Mouse (Mus musculus) heart, postnatal 14 days (tissue): ENCODE measurements at regions not wholly inside any gene's neighbourhood (a gene's known extent, or its start where the extent isn't known, plus 50 kb on each side); places are given as distances from the start of the nearest gene placed in this dataset.
"Not testable (repeated sequence)": the region's sequence is repeated elsewhere in the genome, so short reads cannot be mapped to it uniquely, and the experiment has no call there.

Experiments
- DNase-seq, 2 experiments: peaks; one replicate each; pipeline ENCODE4 v3.0.0; 2021 to 2022
- intact Hi-C: fragments of 180-260 bp; cut with DNase I; formaldehyde crosslinking; loops from one replicate; pipeline ENCODE4 v1.15.1; 2025

DNA sequence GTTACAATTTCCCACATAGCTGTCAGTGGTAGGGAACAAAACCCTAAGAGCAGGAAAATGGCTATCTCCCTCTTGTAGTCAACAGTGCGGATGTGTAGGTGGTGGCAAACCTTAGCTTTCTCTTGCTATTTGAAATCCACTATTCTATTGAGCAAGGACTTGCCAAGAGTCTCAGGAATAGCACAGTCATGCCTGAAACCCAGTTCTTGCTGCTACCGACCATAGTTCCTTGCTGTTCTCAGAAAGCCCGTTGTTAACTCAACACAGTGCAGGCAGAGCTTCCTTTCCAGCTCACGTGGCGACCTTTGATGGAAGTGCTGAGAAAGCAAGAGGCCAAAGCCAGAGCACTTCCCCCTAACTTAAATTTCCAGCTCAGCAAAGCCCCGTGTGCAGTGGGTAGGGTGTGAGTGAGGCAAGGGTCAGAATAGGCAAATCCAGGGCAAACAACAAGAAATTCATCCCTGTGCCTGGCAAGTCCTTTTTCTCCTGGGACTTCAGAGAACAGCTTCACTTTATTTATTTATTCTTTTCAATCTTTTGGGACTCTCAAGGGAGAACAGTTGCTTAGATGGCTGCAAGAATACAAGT lies 131.9 kb downstream of the Snx18 start:
- no peak for DNase-seq
- intact Hi-C loops, result loop anchor here (5.0 kb wide), 1 partner anchor 64 kb away; no protein-coding TSS in a partner anchor

DNA sequence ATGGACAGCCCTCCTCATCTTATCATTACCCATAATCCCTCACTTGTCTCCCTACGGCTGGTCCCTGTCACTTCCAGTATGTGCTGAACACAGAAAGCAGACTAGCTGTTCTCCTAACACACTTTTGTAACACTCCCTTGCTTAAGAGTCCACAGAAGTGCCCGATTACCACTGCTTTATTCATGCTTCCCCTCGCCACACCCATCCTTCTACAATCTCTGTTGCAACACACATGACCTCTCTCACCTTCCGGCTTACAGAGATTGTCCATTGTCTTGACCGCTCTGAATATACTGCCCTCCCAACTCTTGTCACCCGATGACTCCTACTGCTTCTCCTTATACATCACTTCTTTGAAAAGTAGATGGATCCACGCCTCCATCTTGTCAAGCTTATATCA lies 132.9 kb downstream of the Snx18 start:
- intact Hi-C loops, result loop anchor here (5.0 kb wide), 1 partner anchor 63 kb away; no protein-coding TSS in a partner anchor
- DNase-seq, result no peak

DNA sequence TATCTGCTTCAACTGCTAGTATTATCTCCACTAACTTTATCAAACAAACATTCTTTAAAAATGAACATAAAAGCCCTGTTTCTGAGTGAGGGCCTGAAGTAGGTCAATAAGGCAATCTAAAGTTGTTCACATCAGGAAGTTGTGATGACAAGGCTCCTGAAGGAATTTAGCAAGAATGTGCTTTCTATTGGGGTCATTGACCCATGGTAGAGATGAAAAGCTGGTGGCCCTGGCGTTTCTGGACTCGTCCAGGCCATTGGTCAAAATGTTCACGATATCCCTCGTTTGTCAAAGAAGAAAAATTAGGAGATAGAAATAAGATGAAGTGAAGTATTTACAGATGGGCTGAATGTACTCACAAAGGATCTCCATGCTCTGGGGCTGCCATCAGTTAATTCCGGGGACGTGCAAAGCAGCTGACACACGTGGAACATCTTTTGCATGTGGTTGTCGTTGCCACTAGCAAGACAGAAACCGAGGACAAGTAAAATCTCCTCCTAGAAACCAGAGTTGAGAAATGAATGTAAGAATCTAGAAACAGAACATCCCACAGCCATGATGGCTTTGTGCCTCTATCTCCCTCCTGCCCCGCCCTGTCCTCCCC lies 134.1 kb downstream of the Snx18 start:
- intact Hi-C loops, result no loop called here
- no peak for DNase-seq

DNA sequence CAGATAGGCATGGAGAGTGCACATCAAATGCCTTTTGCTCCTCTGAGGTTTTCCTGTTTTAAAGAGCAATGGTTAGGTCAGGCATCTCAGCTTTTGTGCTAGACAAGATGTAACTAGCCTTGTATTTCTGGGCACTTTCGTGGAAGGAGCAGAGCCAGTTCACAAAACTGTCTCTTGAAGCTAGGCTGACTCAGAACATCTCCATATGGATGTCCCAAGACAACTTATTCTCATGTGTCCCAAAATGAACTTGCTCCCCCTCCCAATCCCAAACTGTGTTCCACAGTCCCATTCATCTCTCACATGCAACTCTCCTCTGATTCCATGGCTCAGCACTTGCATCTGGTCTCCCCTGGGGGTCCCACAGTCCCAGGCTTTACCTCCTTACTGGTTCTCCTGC lies 135.5 kb downstream of the Snx18 start:
- intact Hi-C loops, result no loop called here
- DNase-seq, result no peak

DNA sequence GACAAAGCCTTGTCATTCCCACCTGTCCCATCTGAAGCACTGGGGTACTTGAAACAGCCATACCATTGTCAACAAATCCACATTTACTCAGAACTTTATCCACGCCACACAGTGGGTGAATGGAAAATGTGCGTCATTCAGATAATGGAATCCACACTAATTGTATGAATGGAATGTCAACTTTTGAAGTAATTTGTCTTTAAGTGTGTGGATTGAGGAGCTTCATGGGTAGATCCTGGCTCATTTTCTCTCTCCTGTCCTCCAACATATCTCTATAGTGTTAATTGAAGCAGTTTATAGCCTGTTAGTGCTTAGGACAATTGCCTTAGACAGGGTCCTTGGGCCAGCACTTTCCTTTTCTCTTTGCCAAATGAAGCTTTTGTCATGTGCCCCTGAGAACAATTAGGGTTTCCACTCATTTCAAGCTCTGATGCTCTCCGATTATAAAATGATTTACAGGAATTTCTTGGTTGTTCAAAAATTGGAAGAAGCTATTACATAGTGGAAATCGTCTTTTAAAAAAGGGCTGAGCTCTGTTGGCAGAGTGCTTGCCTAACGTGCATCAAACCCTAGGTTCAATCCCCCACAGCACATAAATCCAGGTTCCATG lies 140.4 kb downstream of the Snx18 start:
- intact Hi-C loops, result no loop called here
- DNase-seq, result no peak

DNA sequence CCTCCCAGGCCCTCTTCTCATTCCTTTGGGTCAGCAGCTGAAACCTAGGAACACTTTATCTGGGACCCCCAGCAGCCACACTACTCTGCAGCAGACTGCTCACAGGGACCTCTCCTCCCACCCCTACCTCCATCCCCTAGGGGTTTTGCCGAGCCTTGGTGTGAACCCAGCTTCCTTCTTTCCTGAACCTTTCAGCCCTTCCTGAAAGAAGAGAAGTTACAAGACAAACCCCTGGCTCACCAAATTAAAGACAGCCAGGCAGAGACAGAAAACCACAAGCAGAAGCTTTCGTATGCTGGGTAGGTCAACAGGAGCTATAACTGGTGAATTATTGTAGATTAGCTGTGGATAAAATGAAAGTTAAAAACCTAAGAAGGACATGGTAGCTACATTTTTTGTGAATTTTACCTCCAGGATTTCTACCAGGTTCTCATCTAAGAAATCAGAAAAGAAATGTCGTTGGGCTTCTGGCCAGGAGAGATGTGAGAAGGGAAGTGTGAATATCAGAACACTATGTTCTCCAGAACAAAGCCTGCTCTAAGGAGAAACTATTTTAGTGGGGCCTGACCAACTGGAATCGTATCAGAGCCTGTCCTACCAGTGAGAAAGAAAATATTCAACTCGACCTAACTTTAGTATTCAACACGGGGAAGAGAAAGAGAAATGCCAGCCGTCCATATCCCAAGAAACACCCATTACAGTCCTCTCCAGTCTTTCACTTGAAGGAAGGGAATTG lies 147.4 kb downstream of the Snx18 start:
- intact Hi-C loops, result no loop called here
- DNase-seq, result no peak

DNA sequence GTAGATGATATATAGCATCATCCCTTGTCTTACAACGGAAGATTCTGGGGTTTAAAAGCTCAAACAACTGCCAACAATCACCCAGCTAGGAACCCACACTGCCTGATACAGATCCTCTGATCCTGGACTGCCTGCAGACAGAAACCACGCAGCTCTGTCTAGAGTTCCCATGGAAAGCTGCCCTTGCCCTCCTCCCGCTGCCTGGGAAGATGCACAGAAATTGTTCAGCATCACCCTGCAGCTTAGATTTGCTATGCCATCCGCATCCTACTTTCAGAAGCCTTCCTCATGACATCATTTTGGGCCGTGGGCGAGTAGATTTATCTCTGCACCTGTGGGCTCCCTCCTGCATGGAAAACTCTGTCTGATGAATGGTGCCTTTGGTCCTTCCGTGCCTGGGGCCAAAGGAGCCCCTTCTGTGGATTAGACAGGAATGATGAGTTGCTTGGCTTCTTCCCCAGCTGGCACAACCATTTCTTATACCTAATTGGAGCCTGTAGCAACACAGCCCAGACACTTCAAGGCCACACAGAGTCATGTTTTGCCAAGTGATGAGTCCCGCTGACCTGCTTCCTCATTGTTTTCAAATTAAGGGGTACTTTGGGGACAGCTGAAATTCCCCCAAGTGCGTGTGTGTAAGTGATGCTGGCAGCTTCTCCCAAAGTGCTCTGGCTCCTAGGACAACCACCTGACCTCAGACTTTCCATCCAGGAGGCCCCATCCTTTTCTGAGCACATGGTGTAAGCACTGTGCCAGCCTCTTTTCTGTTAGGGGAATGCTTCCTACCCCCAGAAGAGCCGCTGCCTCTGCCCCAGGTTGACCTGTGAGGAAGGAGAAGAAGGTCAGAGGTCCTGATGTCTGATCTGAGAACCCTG lies 153.9 kb downstream of the Snx18 start:
- no peak for DNase-seq
- intact Hi-C loops, result no loop called here

DNA sequence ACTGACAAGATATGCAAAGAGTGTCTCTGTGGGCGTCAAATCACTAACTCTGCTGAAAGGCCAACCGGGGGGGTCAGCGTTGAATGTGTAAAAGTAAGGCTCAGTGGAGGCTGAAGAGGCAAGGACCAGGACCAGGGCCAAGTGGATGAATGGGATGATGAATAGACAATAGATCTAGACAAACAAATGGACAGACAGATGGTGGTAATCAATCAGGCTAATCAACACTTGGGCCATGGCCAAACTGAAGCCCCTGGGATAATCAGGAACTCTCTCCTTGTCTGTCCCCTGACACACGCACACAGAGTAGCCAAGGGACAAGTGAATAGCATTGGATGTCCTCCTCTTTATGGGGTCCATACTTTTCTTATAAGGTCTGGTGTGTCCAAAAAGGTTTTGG lies 154.9 kb downstream of the Snx18 start:
- intact Hi-C loops, result no loop called here
- no peak for DNase-seq

DNA sequence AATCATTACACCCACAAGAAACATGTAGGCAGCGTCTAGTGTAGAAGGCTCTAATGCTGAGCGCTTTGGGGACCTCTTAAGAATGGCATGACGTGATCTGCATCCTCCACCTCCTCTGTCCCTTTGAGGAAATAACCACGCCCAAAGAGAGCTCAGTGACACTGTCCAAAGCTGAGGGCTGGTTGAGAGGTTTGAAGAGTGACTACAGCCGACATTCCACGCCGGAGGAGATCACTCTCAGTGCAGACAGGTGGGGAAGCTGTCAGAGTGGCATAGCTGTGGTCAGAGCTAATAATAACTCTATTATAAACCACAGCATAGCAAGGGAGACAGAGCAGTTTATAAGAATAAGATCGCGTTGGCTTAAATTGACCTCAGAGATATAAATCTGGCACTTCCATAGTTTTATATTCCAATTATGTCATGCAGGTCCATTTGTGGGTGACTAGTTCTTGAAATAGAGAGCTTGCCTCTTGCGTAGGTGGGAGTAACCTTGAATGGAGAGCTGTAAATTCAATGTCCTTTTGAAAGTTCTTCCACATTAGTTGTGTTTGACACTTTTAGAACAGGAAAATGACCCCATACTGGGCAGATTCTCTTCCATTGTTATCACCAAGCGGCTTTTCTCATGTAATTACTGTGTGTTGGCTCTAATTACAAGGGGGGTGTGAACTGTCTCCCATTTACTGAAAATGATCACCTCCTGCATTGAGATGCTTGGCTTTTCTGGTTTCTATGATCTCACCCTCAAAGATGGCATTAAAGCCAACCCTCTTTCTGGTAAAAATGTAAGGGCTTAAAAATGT lies 161.7 kb downstream of the BC067074 start:
- no peak for DNase-seq
- intact Hi-C loops, result no loop called here

DNA sequence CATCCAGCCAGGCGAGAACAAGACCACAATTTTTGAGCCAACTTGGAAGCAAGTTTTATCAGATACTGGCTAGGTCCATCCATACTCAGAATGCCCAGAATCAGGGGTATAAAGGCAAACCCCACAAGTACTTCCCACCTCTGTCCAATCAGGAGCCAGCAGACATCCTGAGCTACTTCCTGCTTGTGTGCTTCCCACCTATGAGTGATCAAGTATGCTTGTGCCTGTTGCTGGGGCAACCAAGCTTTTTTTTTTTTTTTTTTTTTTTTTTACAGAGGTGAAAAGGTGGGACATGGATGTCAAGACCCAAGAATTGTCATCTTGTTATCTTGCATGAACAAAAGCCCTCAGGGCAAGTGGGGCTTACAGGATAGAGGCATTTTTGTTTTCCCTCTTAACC lies 155.4 kb downstream of the BC067074 start:
- intact Hi-C loops, result no loop called here
- DNase-seq, result no peak

DNA sequence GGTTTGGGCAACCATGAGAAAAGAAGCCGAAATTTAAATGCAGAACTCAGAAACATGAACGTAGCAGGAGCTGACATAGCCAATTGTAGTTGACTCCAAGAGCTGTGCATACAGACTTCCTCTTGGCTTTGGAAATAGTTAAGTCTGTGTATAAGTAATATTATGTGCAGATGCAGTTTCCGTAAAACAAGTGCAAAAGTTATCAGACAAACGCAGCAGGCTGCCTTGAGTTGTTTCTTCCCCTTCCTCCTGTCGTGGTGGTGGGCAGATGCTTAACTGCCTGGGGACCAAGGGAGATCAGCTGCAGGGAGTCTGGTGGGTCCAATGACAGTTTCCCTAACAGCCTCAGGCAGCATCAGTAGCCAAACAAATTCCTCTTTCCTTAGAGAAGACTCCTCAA lies 153.3 kb downstream of the BC067074 start:
- intact Hi-C loops, result no loop called here
- no peak for DNase-seq

DNA sequence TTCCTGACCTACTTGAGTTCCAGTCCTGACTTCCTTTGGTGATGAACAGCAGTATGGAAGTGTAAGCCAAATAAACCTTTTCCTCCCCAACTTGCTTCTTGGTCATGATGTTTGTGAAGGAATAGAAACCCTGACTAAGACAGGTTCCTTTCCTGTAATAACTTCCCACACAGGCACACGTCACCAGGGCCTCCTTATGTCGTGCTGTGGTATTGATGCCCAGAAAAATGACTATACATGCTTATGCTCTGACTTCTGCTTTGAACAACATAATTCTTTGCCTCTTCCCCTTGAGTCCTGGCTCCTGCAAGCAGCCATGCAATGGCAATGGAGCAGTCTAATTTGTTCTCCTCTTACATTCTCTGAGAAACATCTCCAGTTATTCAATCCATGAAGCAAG lies 151.5 kb downstream of the BC067074 start:
- DNase-seq, intact Hi-C loops: not testable (repeated sequence)

DNA sequence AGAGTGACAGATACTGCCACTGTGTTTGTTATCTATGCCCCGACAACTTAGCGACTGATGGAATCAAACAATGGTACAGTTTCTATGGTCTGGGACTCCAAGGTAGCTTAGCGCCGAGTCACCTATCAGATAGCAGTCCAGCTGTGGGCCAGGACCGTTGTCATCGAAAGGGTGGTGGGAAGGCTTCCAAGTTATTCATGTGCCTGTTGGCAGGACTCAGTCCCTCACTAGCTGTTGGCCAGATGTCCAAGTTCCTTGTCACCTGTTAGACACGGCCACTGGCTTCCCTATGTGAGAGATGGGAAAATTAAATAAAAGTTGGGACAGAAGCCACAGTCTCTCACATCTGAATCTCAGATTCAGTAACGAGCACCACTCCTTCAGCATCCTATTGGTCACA lies 150.1 kb downstream of the BC067074 start:
- DNase-seq, result peak; percentile 24 to 51
- intact Hi-C loops, result no loop called here

DNA sequence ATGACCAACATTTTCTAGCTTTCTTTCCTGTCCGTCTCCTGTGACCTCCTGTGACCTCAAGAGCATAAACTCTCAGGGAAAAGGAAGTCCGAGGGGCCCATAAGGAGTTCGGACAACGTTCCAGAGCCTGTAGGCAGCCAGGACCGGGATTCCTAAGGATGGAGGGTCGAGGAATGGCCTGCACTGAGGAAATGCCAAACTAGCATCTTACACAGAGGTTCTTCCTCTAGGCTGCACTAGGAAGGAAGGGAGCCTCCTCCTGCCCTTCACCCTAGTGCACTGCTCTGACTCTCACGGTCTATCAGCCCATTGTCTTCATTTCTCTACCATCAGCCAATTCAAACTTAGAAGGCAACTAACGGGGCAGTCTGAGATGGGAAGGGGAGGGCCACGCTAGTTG lies 149.2 kb downstream of the BC067074 start:
- intact Hi-C loops, result no loop called here
- DNase-seq, result no peak

DNA sequence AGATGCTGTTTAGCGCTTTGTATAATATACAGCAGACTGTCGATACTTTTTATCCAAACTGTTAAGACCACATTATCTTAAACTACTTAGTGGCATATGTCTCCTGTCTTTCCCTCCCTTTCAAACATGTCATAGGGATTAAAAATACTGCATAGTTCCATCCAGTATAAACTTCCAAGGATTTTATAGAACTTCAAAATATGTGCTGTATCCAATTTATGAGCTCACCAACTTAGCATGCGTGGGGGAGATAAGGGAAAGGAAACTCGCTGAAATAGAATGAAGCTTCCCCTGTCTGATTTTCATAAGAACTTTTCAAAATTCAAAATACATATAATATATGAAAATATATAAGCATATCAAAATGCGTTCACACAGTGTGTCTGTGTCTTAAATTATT lies 147.2 kb downstream of the BC067074 start:
- intact Hi-C loops, result no loop called here
- DNase-seq, result no peak

DNA sequence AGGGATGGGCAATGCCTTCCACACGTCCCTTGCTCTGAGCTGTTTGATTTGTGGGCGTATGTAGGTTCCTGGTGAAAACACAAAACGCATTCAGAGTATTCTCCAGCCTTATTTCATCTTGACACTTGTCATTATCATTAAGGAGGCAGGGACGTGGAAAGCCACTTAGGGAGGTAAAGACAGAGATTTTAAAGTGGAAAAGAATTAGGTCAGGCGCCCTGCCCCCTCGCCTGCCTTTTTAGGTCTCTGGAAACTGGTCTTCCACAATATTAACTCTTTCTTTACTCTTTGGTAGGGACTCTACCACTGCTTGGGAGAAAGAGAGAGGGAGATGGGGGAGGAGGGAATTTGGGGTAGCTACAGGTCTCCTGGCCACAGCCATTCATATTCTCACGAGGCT lies 146.6 kb downstream of the BC067074 start:
- no peak for DNase-seq
- intact Hi-C loops, result loop anchor here (5.0 kb wide), 1 partner anchor 82 kb away; no protein-coding TSS in a partner anchor

DNA sequence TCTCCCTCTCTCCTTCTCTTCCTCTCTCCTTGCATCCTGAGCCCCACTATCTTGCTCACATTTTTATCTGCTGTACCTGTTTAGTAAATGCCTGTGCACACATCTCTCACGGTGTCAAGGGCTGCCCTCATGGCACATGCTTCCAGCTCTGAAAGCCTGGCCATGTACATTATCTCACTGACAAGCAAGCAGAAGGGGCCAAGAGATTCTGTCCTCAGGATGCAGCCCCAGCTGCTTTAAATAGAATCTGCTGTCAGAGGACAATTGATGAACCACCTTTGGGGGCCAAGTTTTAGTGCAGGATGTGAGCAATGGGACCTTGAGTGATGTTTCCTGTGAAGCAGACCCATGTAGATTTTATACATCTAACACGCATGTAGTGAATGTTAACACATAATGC lies 145.9 kb downstream of the BC067074 start:
- intact Hi-C loops, result loop anchor here (5.0 kb wide), 1 partner anchor 82 kb away; no protein-coding TSS in a partner anchor
- no peak for DNase-seq

DNA sequence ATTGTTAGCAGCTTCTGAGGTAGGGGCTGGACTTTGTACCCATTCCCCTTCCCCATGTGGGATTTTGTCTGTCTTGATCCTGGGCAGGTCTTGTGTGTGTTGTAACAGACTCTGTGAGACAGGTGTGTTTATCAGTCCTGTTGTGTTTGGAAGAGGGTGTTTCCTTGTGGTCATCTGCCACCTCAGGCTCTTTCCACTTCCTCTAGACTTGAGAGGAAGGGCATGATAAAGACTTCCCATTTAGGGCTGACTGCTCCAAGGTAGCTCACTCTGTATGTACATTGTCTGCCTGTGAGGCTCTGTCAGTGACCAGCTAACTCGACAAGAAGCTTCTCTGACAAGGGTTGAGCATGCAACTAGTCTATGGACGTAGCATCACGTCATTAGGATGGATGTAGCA lies 143.3 kb downstream of the BC067074 start:
- intact Hi-C loops, result loop anchor here (5.0 kb wide), 1 partner anchor 79 kb away; no protein-coding TSS in a partner anchor
- DNase-seq, result no peak

DNA sequence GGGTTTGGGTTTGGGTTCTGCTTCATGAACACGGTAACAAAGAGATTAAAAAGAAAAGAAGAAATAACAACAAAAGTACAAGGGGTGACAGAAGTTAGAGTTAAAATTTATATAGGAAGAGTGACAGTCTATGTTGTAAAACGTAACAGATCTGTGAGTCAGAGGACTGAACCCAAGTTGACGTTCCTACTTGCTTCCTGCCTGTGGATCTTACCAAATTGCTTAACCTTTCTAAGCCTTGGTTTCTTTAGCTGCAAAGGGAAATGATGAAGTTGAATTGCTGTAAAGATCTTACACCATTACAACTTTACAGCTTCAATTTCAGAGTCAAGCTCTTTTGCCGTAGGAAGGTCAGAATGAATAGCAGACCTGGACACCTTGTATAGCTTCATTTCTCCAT lies 142.2 kb downstream of the BC067074 start:
- intact Hi-C loops, result loop anchor here (5.0 kb wide), 1 partner anchor 78 kb away; no protein-coding TSS in a partner anchor

DNA sequence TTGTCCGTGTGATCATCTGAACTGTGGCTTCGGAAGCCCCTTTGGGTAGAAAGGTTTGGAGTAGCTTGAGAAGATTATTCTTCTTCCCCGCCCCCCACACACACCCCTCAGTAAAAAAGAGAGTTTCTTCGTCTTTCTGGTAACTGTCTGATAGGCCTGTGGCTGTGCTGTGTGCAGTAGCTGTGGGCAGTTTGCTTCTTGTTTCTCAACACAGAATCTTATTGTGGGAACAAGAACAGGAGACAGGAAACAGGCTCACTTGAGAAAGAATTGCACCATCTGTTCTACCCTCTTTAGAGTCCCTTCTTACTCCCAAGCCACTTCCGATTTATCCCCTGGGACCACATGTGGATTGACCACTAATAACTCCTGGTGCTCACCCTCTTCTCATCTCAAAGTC lies 140.5 kb downstream of the BC067074 start:
- intact Hi-C loops, result no loop called here
- no peak for DNase-seq

More for the DNA sequence above, 142.2 kb downstream of the BC067074 start:
- DNase-seq, result no peak
